Mouse (Mus musculus): ENCODE measurements around the gene Gstm4.

Gene Gstm4

DNA sequence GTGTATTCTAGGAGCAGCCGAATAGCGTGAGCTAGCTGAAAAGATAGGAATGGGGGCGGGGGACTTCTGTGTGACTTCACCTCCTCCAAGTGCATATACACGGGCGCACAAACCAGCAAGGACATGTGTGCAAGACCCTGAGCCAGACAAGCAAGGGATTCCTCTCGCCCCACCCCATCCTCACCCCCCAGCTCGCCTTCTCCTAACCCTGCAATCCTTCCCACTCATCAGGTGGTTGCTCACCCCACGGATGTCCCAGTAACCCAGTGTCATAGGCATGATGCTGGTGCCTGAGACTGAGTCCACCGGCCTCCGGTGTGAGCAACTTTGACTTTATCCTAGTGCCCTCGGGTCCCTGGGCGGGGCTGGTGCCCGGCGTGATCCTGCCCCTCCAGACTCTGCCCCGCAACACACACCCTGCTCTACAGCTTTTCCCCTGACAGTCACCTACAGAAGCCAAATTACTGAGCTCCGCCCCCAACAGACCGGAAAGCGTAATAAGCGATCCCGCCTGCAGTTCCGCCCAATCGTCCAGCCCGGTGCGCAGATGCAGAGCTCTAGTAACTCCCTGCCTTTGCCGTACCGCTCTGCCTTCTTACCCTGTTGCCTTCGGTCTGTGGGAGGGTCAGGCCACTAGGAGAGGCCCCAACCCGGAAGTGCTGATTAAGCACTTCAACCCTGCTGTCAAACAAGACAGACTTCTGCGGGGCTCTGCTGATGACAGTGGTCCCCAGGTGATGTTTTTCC, at the start of gene Gstm4:
Gene Gstm4, minus strand, starts transcription at position 501 of the 747 bp plus-strand sequence.
- DNase-seq (ENCODE audit: low read depth, low spot score): peak; percentile 95

- no peak for DNase-seq (ENCODE audit: low read depth, low spot score)
Observed at GRCm38 (mm10) chr3:108094146-108094545, 49.5 kb upstream of the Gstm4 start.

DNA sequence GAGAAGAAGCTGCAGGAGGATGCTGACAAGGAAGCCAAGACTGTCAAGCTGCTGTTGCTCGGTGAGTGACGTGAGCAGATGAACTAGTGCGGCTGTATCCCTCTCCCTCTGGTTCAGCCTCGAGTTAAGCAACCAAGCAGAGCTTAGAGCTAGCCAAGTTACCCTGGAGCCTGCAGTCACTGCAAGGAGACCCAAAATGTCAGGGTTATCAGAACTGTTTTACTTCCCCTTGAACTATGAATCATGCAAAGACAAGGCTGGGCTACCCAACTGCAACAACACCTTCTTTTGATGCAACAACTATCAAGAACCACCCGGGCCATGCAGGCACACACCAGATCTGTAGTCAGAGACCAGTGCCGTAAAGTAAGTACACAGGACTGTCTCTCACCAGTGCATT, 48.6 kb upstream of the Gstm4 start:
- DNase-seq (ENCODE audit: low read depth, low spot score): no peak

GRCm38 (mm10) chr3:108092536-108093115, 47.9 kb upstream of the Gstm4 start, which contains the start of gene Gnat2:
Gnat2 (plus strand) TSS chr3:108092789.
- no peak for DNase-seq (ENCODE audit: low read depth, low spot score)

DNA sequence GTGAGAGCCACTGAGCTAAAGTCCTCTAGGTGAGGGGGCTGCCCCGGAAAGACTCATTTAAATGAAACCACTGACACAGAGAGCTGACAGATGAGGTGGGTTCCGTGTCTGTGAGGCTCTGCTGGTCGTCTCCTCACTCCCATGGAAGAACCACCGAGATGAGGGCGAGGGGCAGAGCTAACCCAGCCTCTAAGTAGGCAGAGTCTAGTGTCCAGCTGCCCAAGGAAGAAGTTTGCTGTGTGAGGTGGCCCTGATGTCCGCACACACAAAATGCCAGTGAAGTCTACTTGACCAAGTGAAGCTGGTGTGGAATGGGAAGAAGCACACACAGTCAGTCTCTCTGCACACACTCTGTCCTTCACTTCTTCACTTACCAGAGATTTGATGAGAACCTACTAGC, 47.3 kb upstream of the Gstm4 start:
- no peak for DNase-seq (ENCODE audit: low read depth, low spot score)

DNA sequence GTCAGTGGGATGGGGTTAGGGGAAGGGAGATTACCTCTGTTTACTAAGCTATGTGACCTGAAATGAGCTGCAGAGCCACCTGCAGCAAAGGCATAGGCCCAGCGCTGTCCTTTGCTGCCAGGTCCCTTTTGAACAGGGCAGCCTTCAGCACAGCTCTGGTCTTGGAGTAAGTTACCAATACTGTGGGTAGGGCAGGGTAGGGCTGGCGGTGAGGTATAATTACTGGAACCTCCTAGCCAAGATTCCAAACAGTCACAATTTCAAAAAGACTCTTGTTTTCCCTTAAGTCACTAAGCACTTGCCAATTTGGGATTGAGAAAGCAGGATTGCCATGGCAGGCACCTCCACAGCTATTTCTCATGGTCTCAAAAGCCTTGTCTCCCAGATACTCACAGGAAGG, 45.9 kb upstream of the Gstm4 start:
- no peak for DNase-seq (ENCODE audit: low read depth, low spot score)

GRCm38 (mm10) chr3:108089916-108090315, 45.2 kb upstream of the Gstm4 start:
- peak; percentile 70 for DNase-seq (ENCODE audit: low read depth, low spot score)

DNA sequence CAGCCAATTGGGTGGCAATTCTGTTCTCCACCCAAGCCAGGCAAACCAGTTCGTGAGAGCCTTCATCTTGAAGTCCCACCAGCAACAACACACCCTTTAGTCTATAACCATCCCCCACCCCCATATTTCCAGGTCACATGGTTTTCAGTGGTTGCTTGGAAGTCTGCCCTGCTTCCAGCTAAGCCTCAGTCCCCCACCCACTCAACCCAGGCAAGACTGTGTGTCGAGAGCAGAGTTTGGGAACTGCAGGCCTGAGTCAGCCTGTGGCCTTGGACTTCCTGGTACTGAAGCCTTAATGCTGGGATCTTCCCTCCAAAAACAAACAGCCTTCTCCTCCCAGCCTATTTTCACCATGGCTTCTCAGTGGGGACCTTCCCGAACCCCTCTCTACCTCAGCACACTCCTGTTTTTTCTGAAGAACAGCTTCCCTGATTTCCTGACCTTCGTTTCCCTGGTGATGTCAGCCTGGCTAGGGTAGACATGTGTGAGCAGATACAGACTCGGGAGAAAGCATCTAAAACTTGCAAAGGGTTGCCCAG, 44.2 kb upstream of the Gstm4 start:
- DNase-seq (ENCODE audit: low read depth, low spot score): peak; percentile 66

DNA sequence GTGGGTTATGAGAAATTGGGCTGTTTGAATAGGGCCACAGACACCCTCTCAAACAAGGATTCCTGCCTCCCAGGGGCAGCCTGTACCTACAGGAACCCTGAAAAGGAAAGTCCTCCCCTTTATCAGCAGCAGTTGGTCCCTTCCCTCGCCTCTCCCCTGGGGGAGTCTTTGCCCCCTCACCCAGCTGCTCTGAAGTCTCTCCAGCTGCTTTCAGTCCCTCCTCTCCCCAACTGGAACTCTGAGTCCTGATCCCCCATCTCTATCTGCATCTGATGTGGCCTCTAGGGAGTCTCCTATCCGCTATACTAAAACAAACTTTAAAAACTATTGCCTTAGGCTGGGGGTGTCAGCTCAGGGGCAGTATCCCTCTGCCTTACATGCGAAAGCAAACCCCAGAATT, 42.6 kb upstream of the Gstm4 start:
- DNase-seq (ENCODE audit: low read depth, low spot score): no peak

DNA sequence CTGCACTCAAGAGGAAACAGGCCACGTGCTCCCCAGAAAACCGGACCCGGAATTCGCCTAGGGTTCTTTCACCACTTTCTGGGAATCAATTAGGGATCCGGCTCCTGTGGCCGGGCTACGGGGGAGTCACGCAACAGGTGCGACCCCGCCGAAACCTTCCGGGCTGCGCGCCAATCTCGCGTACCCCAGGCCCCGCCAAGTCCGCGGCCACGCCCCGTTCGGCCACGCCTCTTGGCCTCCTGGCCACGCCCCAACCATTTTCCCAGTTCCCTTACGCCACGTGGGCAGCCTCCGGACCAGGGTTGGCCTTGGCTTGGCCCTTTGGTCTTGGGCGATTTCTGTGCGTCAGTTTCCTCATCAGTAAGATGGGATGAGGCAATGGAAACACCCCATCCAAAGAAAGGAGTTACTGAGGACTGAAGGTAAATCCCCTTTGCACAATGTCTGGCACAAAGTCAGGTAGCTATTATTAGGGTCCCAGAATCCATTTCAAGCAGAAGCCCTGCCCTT, 41.8 kb upstream of the Gstm4 start, which contains the start of gene Ampd2:
Gene Ampd2, minus strand, starts transcription at position 182 of the 510 bp plus-strand sequence.
- DNase-seq (ENCODE audit: low read depth, low spot score): peak; percentile 43

GRCm38 (mm10) chr3:108085721-108086469, 41.2 kb upstream of the Gstm4 start:
- peak; percentile 90 for DNase-seq (ENCODE audit: low read depth, low spot score)

DNA sequence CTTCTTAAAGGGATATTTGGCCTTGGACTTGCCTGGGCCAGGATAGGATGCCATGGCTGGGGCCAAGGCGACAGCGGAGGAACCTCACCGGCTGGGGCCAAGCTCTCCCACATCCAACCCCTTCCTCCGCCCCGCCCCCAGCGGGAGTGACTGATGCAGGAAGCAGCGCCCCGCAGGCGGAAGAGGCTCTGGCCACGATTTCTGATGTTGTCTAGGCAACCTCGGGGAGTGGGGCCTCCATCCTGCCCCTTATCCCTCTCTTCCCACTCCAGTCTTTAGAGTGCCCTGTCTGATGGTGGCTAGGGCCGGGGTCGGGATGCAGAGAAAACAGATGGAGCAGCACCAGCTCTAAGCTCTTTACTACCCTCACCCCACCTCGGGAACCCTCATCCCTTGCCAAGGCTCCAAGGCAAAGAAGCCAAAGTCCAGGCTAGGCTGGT, 40.6 kb upstream of the Gstm4 start:
- DNase-seq (ENCODE audit: low read depth, low spot score): peak; percentile 96

GRCm38 (mm10) chr3:108084767-108085270, 40.1 kb upstream of the Gstm4 start:
- DNase-seq (ENCODE audit: low read depth, low spot score): peak; percentile 53

DNA sequence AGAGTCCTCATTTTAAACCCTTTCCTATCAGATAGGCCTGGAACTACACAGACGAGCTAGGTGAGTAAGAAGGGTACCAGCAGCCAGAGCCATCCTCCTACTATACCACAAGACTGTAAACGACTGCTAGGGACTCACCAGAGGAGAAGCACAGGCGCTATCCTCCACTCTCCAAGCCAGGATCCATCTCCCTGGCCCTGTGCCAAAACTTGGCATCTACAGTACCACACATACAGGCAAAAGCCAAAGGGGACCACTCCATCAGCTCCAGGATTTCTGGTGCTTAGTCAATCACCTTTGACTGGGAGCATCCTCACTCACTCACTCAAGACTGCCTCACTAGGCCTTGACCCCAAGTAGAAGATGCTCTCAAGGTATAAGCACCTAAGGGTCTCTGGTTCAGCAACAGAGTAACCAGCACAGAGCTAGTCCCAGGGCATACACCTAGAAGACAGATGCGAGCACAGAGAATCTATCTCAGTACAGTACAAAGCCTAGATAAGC, 39.3 kb upstream of the Gstm4 start:
- DNase-seq (ENCODE audit: low read depth, low spot score): peak; percentile 52

DNA sequence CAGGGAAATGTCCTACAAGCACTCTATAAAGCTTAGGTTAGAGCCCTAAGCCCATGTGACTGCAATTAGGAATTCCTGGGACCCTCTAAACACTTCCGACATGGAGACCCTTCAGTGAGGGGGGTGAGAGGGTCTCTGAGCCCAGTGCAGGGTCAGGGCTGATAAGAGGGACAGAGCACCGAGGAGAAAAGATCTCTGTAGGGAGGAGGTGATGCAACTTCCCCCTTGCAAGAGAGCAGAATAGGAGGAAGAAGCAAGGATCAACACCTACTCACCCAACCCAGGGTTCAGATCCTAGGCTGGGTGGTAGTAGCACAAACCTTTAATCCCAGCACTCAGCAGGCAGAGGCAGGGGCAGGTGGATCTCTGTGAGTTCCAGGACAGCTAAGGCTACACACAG, 38.5 kb upstream of the Gstm4 start:
- no peak for DNase-seq (ENCODE audit: low read depth, low spot score)

- no peak for DNase-seq (ENCODE audit: low read depth, low spot score)
Observed at GRCm38 (mm10) chr3:108082251-108082875, 37.7 kb upstream of the Gstm4 start.

DNA sequence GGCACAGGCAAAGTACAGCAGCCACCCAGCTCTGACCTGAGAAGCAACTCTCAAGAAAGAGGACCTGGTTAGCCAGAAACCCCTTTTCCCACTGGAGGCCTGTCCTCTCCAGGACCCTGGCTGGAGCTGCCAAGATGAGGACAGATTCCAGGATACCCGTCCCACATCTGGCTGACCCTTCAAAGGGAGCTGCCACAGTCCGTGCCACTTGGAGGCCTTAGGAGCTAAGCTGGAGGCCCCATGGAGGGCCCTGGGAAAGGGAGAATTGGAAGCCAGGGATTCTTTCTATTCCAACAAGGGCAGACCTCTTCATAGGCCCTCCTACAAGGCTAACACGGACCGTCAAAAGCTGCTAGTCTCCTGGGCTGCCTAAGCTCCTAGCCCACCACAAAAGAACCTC, 37.0 kb upstream of the Gstm4 start:
- DNase-seq (ENCODE audit: low read depth, low spot score): no peak

DNA sequence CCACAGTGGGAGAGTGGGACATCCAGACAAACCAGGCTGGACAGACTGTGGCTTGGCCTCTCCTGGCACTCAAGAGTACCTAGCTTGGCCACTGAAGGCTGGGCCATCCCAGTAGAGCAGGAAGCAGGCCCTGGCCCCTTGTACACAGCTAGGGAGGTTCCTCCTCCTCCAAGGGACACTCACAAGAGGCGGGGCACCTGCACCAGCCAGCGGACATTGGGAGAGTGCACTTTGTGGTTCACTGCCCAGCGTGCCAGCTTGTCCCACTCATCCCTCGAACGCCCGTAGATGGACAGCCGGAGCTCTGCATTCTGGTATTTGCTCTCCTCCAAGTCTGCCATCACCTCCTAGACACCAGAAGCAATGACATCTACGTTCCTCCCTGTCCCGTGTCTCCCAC, 32.1 kb upstream of the Gstm4 start:
- DNase-seq (ENCODE audit: low read depth, low spot score): no peak

DNA sequence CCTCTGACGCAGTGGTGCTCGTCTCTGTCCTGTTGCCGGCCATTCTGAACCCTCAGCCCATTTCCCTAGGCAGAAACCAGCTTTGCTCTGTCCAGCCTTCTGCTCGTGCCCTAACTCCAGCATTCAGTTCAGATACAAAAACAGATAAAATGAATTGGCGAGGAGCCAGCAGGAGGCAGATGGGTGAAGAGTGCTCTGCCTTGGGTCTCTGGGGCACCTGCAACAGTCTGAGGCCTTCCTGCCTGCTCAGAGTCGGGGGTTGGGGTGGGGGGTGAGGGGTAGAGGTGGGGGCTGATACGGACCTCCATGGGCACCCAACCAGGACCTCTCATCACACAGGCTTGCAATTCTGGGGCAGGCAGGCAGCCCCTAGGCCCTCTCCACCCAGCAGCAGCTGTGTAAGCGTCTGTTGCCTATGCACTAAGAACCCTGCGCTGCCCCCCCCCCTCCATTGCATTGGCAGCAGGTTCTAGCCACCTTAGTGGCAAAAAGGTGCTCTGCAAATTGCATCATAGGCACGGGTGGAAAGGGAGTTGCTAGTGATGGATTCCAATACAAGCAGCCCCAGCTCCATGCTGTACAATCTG, 28.4 kb upstream of the Gstm4 start:
- no peak for DNase-seq (ENCODE audit: low read depth, low spot score)

Data from brain, adult 2 months (tissue).